Mouse (Mus musculus) limb, embryonic 12.5 days (tissue): Measurements from ENCODE around the gene Xrcc2. TPM values are rescaled to one million over a fixed set of nuclear protein-coding genes. Genes with fewer than 3 reads are reported as not detected.
A peak's percentile ranks its signal among the peaks of the same experiment; 100 is the strongest.

ENCODE experiments used
- ATAC-seq: fragments of 200-750 bp; cut with Nextera tagmentation; 2 replicates; pipeline ENCODE4 v1.8.0; 2017; ENCODE audit warnings: low read depth, moderate TSS enrichment; ENCODE audit not compliant: insufficient number of reproducible peaks, insufficient read depth, low FRiP score, low TSS enrichment
- H3K27ac ChIP-seq: fragments of 300-500 bp; sonication (generic); 2 replicates; pipeline ENCODE4 v1.5.1; 2016; ENCODE audit warnings: mild to moderate bottlenecking, moderate library complexity
- H3K27me3 ChIP-seq: fragments of 300-500 bp; sonication (generic); 2 replicates; pipeline ENCODE4 v1.6.1; 2016; ENCODE audit warnings: mild to moderate bottlenecking, moderate library complexity
- H3K36me3 ChIP-seq: fragments of 300-500 bp; sonication (generic); 2 replicates; pipeline ENCODE4 v1.6.1; 2016; ENCODE audit warnings: mild to moderate bottlenecking, moderate library complexity
- H3K4me1 ChIP-seq: fragments of 300-500 bp; sonication (generic); replicated peaks from 2 replicates; pipeline ENCODE4 v1.6.1; 2016
- H3K4me2 ChIP-seq: fragments of 300-500 bp; sonication (generic); 2 replicates; pipeline ENCODE4 v1.6.1; 2016; ENCODE audit warnings: mild to moderate bottlenecking, moderate library complexity
- H3K4me3 ChIP-seq: fragments of 300-500 bp; sonication (generic); replicated peaks from 2 replicates; pipeline ENCODE4 v1.5.1; 2016; ENCODE audit warnings: mild to moderate bottlenecking
- H3K9ac ChIP-seq: fragments of 300-500 bp; sonication (generic); replicated peaks from 2 replicates; pipeline ENCODE4 v1.6.1; 2016; ENCODE audit warnings: mild to moderate bottlenecking, moderate library complexity
- H3K9me3 ChIP-seq: fragments of 300-500 bp; sonication (generic); 2 replicates; pipeline ENCODE4 v1.6.1; 2016; ENCODE audit warnings: mild to moderate bottlenecking, moderate library complexity
- WGBS: fragments of 180-500 bp; shearing (Covaris S2); methylation state at CpG from one replicate; pipeline ENCODE4 v1.1.7; 2016; 5-methylcytosine and 5-hydroxymethylcytosine counted together
- polyA plus RNA-seq: library from polyadenylated mRNA; unstranded; fragments of >200 nt; fragmentation: Nextera tagmentation; extraction: Ambion mirVana; gene quantifications from 2 replicates; pipeline ENCODE4 v1.2.1, GENCODE M21; 2016

The Xrcc2 gene
- polyA plus RNA-seq, 1 experiment from 2014 or later, result 14.9 TPM

DNA sequence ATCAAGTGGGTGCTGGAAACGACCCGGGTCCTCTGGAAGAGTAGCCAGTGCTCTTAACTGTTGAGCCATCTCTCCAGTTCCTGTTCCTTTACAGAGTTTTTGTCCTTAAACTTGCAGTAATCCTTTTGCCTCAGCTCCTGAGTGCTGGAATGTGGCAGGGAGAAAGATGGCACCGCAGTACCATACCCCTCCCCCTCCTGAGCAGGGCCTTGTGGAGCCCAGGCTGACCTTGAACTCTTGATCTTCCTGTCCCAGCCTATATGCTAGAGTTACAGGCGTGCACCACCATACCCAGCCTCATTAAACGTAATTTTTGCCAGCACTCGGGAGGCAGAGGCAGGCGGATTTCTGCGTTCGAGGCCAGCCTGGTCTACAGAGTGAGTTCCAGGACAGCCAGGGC lies 38.9 kb downstream of the Xrcc2 start:
- Histone ChIP-seq H3K9ac (no peak overlapping the region), H3K27ac (peak overlapping the region; percentile 69), H3K36me3 (no peaks in the 10 kb centered on the region), H3K9me3 (no peaks in the 10 kb centered on the region), H3K4me1 (peaks cover 8% of the 10 kb centered on the region), H3K4me2 (peak overlapping the region; percentile 6; the same call in 1 of the 2 replicates), H3K4me3 (no peak overlapping the region), H3K27me3 (no peaks in the 10 kb centered on the region)
- no peak for ATAC-seq
- 62% methylated on average over 9 of the region's 9 CpGs for WGBS

DNA sequence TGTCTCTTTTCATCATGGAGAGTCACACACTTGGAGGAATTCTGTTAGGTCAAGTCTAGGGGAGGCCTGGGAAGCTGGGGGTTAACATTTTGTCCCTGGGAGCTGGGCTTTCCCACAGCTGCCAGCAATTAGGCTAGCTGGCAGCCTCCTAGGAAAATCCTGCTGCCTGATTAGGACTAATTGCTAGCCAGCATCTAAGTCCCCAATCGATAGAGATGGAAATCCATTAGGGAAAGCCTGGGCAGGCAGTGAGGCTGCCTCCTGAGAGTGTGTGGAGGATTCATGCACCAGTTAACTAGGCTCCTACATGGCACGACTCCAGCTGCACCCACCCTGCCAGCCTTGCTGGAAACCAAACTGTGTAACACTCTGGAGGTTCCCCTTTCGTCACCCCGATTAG lies 39.5 kb downstream of the Xrcc2 start:
- H3K27ac ChIP-seq, result peak overlapping the region; percentile 69
- peak overlapping the region; percentile 6; the same call in 1 of the 2 replicates for H3K4me2 ChIP-seq
- no peak overlapping the region for H3K9ac ChIP-seq
- ATAC-seq, result peak; percentile 68; the same call in 1 of the 2 replicates
- H3K27me3 ChIP-seq, result no peaks in the 10 kb centered on the region
- peaks cover 8% of the 10 kb centered on the region for H3K4me1 ChIP-seq
- no peak overlapping the region for H3K4me3 ChIP-seq
- no peaks in the 10 kb centered on the region for H3K9me3 ChIP-seq
- no peaks in the 10 kb centered on the region for H3K36me3 ChIP-seq
- 29% methylated on average over 4 of the region's 4 CpGs for WGBS

DNA sequence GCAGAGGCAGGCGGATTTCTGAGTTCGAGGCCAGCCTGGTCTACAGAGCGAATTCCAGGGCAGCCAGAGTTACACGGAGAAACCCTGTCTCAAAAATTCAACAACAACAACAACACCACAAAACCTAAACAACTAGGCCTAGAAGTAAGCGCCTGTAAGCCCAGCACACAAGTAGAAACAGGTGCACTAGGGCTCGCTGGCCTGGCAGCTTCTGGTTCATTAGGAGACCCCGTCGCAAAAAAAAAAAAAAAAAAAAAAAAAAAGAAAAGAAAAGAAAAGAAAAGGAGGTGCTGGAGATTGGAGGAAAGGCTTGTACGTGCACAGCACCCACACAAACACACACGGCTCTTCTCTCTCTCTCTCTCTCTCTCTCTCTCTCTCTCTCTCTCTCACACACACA lies 40.1 kb downstream of the Xrcc2 start:
- Histone ChIP-seq H3K27ac (no peak overlapping the region; the same call in 1 of the 2 replicates), H3K9me3 (no peaks in the 10 kb centered on the region), H3K27me3 (no peaks in the 10 kb centered on the region), H3K4me3 (no peak overlapping the region), H3K4me2 (no peak overlapping the region), H3K4me1 (peaks cover 8% of the 10 kb centered on the region), H3K9ac (no peak overlapping the region), H3K36me3 (no peaks in the 10 kb centered on the region)
- 47% methylated on average over 10 of the region's 10 CpGs for WGBS
- no peak for ATAC-seq

DNA sequence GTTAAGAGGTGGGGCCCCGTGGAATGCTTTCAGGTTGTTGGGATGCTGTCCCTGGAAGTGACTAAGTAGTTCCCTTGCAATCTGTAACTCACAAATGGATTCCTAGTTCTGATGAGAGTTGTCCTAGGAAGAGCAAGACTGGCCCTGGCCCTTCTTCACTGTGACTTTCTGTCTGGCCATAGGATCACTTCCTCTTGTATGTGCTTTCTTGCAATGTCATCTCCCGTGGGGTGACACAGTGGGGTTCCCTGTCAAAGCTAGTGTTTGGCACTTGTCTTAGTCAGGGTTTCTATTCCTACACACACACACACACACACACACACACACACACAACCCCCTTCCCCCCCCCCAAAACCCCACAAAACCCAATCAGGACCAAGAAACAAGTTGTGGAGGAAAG lies 42.5 kb downstream of the Xrcc2 start:
- no peaks in the 10 kb centered on the region for H3K27me3 ChIP-seq
- H3K4me3 ChIP-seq, result no peak overlapping the region
- peaks cover 8% of the 10 kb centered on the region for H3K4me1 ChIP-seq
- H3K9ac ChIP-seq, result no peak overlapping the region
- no peak overlapping the region for H3K4me2 ChIP-seq
- ATAC-seq, result no peak
- H3K36me3 ChIP-seq, result no peaks in the 10 kb centered on the region
- 82% methylated on average over 2 of the region's 2 CpGs for WGBS
- H3K9me3 ChIP-seq, result no peaks in the 10 kb centered on the region
- H3K27ac ChIP-seq, result no peak overlapping the region

DNA sequence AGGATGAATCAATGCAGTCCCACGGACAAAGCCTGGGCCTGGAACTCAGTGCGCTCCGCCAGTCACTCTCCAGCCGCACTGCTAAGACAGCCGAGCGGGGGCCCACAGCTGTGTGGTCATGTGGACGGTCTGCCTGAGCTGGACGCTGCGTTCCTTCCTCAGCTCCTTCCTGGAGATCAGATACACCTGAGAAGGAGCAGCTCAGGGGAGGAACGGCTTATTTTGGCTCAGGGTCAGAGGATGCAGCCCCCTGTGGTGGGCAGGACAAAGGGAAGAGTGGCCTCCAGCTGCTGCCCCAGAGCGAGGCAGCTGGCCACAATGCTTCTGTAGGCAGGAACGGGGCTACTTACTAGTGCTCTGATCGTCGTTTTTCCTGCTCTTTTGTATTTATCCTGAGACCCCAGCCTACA lies 51.0 kb downstream of the Xrcc2 start:
- H3K4me1 ChIP-seq, result peaks cover 13% of the 10 kb centered on the region
- no peaks in the 10 kb centered on the region for H3K27me3 ChIP-seq
- H3K4me3 ChIP-seq, result no peak overlapping the region
- H3K9ac ChIP-seq, result no peak overlapping the region
- WGBS, result 11% methylated on average over 14 of the region's 14 CpGs
- H3K9me3 ChIP-seq, result no peaks in the 10 kb centered on the region
- ATAC-seq, result peak; percentile 70; the same call in 1 of the 2 replicates
- H3K4me2 ChIP-seq, result peak overlapping the region; percentile 42
- no peak overlapping the region for H3K27ac ChIP-seq
- no peaks in the 10 kb centered on the region for H3K36me3 ChIP-seq

DNA sequence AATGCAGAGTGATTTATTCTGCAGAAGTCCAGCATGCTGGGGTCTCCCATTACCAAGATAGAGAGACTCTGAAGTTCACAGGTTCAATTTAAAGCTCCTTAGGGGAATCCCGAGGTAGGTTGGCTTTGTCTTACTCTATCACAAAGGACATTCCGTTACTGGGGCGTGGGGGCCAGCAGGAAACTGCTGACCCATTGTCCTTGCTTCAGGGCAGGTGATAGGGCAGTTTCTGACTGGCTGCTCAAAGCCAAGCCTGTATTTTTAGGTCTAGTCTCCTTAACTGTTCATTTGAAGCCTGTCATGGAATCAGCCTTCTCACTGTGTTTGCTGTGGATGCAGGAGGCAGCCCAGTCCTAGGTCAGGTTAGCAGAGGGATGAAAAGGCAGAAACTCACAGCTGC lies 52.2 kb downstream of the Xrcc2 start:
- Histone ChIP-seq H3K4me3 (no peak overlapping the region), H3K9me3 (no peaks in the 10 kb centered on the region), H3K27me3 (no peaks in the 10 kb centered on the region), H3K4me2 (no peak overlapping the region), H3K36me3 (no peaks in the 10 kb centered on the region), H3K27ac (no peak overlapping the region), H3K9ac (0 out of 2 replicates have a peak overlapping the region, but pooled peaks have one; percentile 18), H3K4me1 (peaks cover 13% of the 10 kb centered on the region)
- no peak for ATAC-seq
- WGBS, result 64% methylated on average over 3 of the region's 3 CpGs

DNA sequence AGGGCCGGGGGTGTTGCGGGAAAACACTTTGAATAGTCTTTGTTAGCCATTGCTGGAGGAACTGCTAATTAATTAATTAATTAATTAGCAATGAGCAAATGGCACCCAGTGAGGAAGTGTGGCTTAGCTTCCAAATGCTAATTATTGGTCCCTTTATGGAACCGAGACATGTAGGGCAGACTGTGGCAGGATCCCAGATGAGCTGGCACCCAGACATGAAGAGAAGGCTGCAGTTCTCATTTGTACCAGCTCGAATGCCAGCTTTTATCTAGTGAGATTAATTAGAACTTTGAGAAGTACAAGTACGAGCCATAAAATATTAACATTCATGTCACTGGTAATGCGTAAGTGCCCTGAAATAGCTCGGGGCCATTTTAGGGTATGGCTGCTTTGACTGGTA lies 53.2 kb downstream of the Xrcc2 start:
- Histone ChIP-seq H3K4me2 (no peak overlapping the region), H3K27me3 (no peaks in the 10 kb centered on the region), H3K27ac (no peak overlapping the region), H3K9me3 (no peaks in the 10 kb centered on the region), H3K4me1 (peaks cover 13% of the 10 kb centered on the region), H3K9ac (no peak overlapping the region), H3K4me3 (no peak overlapping the region), H3K36me3 (no peaks in the 10 kb centered on the region)
- 89% methylated on average over 7 of the region's 7 CpGs for WGBS
- no peak for ATAC-seq

DNA sequence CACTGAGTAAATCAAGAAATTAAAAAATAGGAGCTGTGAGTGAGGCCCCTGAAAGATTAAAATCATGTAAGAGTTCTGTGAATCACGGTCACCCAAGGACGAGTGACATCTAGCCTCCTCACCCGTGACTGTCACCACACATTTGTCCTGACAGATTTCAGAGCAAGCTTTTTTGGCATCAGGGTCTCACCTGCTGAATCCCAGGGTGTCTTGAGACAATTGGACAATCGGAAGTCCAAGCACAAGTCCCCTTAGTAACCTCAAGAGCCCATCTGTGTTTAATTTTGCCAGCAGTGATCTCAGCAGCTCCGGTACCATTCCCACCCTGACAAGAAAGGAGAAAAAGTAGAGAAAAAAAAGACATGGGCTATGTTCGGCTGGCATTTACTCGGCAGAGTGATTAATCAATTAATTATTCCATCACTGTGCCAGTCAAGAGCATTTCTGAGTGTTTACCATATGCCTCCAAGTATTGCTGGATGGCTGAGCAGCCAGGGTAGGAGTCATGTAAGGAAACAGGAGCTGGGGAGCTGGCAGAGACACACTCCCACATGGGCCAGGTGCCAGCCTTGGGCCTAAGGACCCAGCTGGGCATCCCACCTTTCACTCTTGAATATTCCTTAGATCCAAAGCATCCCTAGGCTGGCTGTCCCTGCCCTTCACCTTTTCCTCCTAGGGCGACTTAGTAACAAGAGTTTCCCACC lies 59.8 kb downstream of the Xrcc2 start:
- 52% methylated on average over 8 of the region's 8 CpGs for WGBS
- no peak for ATAC-seq
- H3K27me3 ChIP-seq, result no peaks in the 10 kb centered on the region

DNA sequence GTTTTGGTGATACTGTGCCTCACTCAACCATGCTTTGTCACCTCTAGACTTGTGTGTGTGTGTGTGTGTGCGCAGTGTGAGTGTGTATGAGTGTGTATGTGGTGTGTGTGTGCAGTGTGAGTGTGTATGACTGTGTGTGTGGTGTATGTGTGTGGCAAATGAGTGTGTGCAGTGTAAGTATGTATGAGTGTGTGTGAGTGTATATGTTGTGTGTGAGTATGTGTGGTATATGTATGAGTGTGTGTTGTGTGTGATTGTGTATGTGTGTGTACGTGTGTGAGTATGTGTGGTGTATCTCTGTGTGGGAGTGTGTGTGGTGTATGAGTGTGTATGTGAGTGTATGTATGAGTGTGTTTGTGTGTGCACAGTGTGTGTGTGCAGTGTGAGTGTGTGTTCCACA lies 61.1 kb downstream of the Xrcc2 start:
- H3K36me3 ChIP-seq, result no peaks in the 10 kb centered on the region
- H3K27ac ChIP-seq, result no peak overlapping the region
- WGBS, result 90% methylated on average over 2 of the region's 2 CpGs
- no peak for ATAC-seq
- H3K4me3 ChIP-seq, result no peak overlapping the region
- H3K9me3 ChIP-seq, result no peaks in the 10 kb centered on the region
- H3K4me1 ChIP-seq, result no peaks in the 10 kb centered on the region
- no peak overlapping the region for H3K4me2 ChIP-seq
- H3K27me3 ChIP-seq, result no peaks in the 10 kb centered on the region
- H3K9ac ChIP-seq, result no peak overlapping the region

More for the DNA sequence above, 59.8 kb downstream of the Xrcc2 start:
- H3K4me2 ChIP-seq, result no peak overlapping the region
- no peaks in the 10 kb centered on the region for H3K36me3 ChIP-seq
- no peak overlapping the region for H3K4me3 ChIP-seq
- H3K9ac ChIP-seq, result no peak overlapping the region
- no peak overlapping the region for H3K27ac ChIP-seq
- no peaks in the 10 kb centered on the region for H3K9me3 ChIP-seq
- H3K4me1 ChIP-seq, result no peaks in the 10 kb centered on the region

DNA sequence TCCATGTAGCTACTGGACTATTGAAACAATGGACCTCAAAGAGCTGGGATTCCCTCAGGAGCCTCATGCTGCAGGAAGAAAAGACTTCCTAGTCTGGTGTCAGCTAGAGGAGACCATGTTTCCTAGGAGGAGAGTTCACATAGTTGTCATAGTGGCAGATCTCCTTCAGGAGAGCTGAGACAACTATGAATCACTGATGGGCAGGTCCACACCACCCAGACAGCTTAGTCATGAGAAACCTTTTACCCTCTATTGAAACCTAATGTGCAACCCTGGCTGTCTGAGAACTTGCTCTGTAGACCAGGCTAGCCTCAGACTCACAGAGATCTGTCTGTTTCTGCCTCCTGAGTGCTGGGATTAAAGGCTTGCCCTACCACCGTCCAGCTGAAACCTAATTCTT lies 62.9 kb downstream of the Xrcc2 start:
- 83% methylated on average over 1 of the region's 1 CpGs for WGBS
- Histone ChIP-seq H3K27me3 (no peaks in the 10 kb centered on the region), H3K9ac (no peak overlapping the region), H3K4me3 (no peak overlapping the region), H3K4me1 (no peaks in the 10 kb centered on the region), H3K36me3 (no peaks in the 10 kb centered on the region), H3K27ac (no peak overlapping the region), H3K4me2 (no peak overlapping the region), H3K9me3 (no peaks in the 10 kb centered on the region)
- ATAC-seq, result no peak
